Mouse (Mus musculus) G1E (cell line): ENCODE results near the gene Ccdc78.

Source experiments
- CTCF ChIP-seq: IDR thresholded peaks from 2 replicates; pipeline ENCODE4 v1.5.1; 2012; ENCODE audit warnings: low read depth, low read length, inconsistent platforms, mixed read lengths
- GATA1 ChIP-seq: IDR thresholded peaks from 2 replicates; pipeline ENCODE4 v1.6.1; 2012; ENCODE audit warnings: borderline replicate concordance, low read length, inconsistent platforms, mixed read lengths
- TAL1 ChIP-seq: conservative IDR thresholded peaks from 2 replicates; pipeline ENCODE4 v1.6.1; 2012; ENCODE audit warnings: low read depth, low read length, inconsistent platforms, mixed read lengths

DNA sequence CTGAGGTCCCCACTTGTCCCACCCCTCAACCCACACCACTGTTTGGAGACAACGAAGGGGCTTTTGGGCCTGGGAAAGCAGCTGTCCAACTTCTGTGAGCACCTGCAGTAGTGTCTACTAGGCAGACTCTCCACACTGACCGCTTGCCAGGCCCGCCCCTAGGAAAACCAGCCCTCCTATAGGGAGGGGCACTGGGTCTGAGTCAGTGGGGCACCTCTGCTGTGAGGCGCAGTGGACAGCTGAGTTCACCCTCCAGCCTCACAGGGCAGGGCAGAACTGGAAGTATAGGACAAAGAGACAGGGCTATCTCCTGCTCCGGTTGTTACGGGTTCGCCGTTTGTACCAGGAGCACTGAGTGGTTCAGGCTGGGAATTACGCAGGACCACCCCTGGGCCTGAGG lies 32.1 kb upstream of the Ccdc78 start, which contains the start of gene Msln:
- TF ChIP-seq CTCF (no peak), GATA1 (no peak), TAL1 (no peak)
